Mouse (Mus musculus): ENCODE measurements around the gene Shroom3.

DNA sequence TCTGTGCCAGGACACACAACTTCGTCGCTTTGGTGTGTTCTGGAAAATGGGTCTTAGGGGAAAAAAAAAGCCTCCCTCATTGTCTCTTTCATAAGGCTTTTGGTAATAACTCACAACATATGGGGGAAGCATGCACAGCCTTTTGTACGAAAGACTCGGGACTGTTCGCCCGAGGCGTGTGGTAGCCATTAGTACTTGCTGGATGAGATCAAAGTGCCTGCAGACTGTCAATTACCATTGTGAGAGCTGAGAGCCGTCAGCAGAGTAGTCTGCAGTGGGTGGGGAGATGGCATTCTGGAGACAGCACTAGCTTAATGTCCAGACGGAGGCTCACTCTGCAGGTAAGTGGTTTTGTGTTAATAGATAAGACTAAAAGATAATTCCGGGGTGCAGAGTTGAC lies 232.2 kb downstream of the Shroom3 start:
- no peak for TF ChIP-seq CTCF (IDR thresholded peaks at IDR 0.05; ENCODE audit: borderline replicate concordance, insufficient read depth, low read depth, low read length)
- TF ChIP-seq POLR2A (IDR thresholded peaks at IDR 0.05; ENCODE audit: borderline replicate concordance, insufficient read depth, low read length): no peak

All from cerebellum, adult 2 months (tissue).